Mouse (Mus musculus): ENCODE measurements around the gene Gm15056.

Gene Gm15056

DNA sequence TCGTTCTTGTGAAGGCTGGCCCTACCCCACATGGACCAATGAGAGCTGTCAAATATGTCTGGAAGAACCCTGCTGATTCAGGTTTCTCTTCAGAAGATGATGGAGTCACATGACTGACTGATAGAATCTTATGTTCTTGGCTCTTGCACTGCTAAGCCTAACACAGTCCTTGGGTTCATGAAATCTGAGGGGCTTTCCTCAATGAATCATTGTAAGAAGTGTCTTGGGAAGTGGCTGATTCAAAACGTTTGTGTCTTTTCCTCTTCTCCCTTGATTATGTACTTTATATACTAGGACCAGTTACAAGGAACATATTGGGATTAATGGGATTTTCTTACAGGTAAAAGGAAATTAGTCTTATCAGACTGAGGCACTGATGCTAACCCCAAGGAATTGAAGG lies at the start of gene Gm15056:
Gene Gm15056, minus strand, starts transcription at position 101 of the 400 bp plus-strand sequence.
- no peak for DNase-seq

DNA sequence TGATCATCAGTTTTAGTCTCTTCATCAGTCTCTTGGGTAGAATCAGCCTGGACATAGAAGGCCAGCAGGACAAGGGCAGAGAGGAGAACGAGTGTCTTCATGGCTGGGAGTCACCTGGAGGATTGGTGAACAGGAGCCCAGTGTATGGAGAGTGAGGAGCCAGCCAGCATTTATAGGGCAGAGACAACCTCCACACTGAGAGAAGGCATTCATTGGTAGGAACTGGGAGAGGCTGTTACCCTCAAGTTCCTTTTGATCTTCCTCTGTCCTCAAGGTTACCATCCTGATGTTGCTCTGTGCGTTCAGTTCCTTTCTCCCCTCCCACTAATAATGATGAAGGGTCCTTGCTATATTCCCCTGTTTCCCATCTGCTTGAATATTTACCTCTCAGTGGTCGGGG lies 42.2 kb upstream of the Gm15056 start, which contains the start of gene AY761185:
Gene AY761185, minus strand, starts transcription at position 101 of the 400 bp plus-strand sequence.
- no peak for DNase-seq

DNA sequence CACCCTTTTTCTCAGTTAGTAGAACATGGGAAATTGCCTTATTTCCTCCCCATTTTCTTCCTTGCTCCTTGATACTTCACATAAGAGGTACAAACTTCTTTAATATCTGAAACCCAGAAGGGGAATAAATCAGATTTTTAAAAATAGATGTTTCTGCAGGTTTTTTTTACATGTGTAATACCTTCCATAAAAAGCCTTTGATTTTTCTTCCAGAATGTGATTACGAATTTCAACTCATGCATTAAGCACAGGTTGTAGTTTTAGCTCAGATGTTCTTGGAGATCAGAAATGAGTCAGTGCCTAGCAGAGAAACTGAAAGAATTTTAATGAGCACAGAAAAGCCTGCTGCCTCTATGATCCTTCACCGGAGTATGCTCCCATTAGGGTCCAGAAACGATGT lies 19.5 kb upstream of the Gm15056 start, which contains the start of gene Gm6040:
Gene Gm6040, minus strand, starts transcription at position 101 of the 400 bp plus-strand sequence.
- DNase-seq, result no peak

DNA sequence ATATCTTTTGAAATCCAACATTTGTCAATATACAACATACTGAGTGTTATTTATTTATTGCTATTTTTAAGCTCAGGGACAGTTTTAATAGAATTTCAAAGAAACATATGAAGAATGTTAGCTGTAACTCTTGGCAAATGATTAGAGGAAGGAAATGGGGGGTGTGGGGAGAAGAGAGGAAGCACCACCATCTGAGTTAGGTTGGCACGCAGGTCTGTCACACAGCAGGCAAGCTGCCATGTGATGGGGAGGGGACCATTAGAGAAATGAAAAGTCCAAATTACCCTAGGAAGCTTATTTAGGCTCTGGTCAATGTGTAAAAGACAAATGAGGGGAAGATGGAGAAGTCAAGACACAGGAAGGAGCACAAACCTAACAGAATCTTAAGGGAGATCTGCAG lies 9.9 kb upstream of the Gm15056 start:
- no peak for DNase-seq

DNA sequence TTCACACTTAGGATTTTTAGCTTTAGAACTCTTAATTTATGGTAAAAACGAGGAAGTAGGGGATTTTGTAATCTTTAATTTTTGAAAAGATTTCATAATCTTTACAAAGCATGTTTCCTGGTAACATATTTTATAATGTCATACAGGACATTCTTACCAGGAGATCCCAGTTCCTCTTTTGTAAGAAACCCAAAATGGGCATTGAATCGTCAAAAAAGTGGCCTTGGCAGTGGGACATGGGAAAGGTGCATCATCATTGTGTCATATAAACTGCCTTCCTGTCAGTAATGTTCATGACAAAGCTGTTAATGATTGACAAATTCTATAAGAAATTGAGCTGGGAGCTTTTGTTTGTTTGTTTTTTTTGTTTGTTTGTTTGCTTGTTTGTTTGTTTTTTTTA lies 5.8 kb upstream of the Gm15056 start:
- no peak for DNase-seq

DNA sequence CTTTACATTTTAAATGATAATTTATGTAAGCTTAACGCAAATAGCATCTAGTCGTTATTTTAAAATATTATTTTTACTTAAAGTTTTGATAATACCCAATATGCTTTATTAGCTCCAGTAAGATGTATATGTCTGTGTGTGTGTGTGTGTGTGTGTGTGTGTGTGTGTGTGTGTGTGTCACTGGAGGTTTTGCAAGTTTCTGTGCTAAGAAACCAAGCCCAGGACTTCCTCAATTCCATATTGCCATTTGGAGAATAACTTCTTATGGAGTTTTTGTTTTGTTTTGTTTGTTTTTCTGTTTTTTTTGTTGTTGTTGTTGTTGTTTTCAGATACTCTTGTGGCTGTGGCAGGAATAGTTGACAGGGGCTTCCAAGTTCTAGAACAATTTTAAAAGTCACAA lies 4.7 kb upstream of the Gm15056 start:
- DNase-seq, result no peak

DNA sequence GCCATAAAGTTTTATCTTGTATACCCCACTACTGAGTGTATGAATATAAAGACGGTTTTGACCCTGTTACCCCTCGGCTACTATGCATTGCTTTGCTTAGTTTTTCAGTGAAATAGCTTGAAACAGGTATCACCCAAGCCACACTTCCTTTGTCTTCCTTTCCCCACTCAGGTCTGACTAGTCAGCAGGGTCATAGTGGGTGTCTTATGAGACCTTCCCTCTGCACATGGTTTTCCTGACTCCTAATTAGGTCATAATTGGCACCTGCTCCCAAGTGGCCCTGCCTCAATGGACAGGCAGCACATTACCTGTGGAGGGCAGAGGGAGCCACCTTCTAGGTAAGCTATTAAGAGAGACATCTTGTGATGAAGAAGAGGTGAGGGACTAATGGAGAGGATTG lies 10.1 kb downstream of the Gm15056 start, which contains the start of gene Defb33:
Gene Defb33, plus strand, starts transcription at position 301 of the 400 bp plus-strand sequence.
- DNase-seq, result no peak

DNA sequence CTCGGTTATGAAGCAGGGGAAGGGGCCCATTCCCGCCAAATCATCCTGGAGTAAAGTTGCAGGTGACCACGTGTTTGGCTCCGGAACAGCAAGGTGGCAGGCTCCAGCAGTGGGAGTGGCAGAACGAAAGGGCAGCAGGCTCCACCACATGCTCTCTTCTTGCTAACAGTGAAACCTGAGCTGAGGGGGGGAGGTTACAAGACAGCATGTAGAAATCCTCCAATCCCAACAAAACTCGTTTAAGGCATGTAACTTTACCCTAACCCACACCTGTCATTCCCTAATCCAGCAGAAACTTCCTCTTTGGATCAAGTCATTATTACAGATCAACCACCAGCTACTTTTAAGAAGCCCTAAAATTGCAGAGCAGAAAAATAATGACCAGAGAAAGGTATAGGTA lies 27.8 kb downstream of the Gm15056 start:
- peak; percentile 0 for DNase-seq
